Mouse (Mus musculus) limb, embryonic 10.5 days (tissue): ENCODE measurements around the gene Paics. TPM values are rescaled to one million over a fixed set of nuclear protein-coding genes. Genes with fewer than 3 reads are reported as not detected.
"Not testable (repeated sequence)": the region's sequence is repeated elsewhere in the genome, so short reads cannot be mapped to it uniquely, and the experiment has no call there.

Experiments used
- DNase-seq: peaks from one replicate; pipeline ENCODE4 v3.0.0-alpha.2; 2017; ENCODE audit warnings: low spot score
- H3K27ac ChIP-seq: fragments of 300-500 bp; sonication (generic); 2 replicates; pipeline ENCODE4 v1.5.1; 2016; ENCODE audit warnings: mild to moderate bottlenecking
- H3K27me3 ChIP-seq: fragments of 300-500 bp; sonication (generic); 2 replicates; pipeline ENCODE4 v1.6.1; 2016; ENCODE audit warnings: low read depth, mild to moderate bottlenecking; ENCODE audit not compliant: poor library complexity, severe bottlenecking
- H3K36me3 ChIP-seq: fragments of 300-500 bp; sonication (generic); 2 replicates; pipeline ENCODE4 v1.6.1; 2016; ENCODE audit warnings: mild to moderate bottlenecking, moderate library complexity
- H3K4me1 ChIP-seq: fragments of 300-500 bp; sonication (generic); 2 replicates; pipeline ENCODE4 v1.6.1; 2016
- H3K4me3 ChIP-seq: fragments of 300-500 bp; sonication (generic); 2 replicates; pipeline ENCODE4 v1.5.1; 2016; ENCODE audit warnings: mild to moderate bottlenecking, moderate library complexity
- H3K9me3 ChIP-seq: fragments of 300-500 bp; sonication (generic); replicated peaks from 2 replicates; pipeline ENCODE4 v1.6.1; 2016; ENCODE audit warnings: mild to moderate bottlenecking
- WGBS: fragments of 180-500 bp; shearing (Covaris S2); methylation state at CpG from one replicate; pipeline ENCODE4 v1.1.7; 2016; 5-methylcytosine and 5-hydroxymethylcytosine counted together
- polyA plus RNA-seq: library from polyadenylated mRNA; unstranded; fragments of >200 nt; fragmentation: Nextera tagmentation; extraction: Ambion mirVana; gene quantifications from 2 replicates; pipeline ENCODE4 v1.2.1, GENCODE M21; 2016

The Paics gene
- polyA plus RNA-seq: 508 and 515 TPM in 2 replicates

DNA sequence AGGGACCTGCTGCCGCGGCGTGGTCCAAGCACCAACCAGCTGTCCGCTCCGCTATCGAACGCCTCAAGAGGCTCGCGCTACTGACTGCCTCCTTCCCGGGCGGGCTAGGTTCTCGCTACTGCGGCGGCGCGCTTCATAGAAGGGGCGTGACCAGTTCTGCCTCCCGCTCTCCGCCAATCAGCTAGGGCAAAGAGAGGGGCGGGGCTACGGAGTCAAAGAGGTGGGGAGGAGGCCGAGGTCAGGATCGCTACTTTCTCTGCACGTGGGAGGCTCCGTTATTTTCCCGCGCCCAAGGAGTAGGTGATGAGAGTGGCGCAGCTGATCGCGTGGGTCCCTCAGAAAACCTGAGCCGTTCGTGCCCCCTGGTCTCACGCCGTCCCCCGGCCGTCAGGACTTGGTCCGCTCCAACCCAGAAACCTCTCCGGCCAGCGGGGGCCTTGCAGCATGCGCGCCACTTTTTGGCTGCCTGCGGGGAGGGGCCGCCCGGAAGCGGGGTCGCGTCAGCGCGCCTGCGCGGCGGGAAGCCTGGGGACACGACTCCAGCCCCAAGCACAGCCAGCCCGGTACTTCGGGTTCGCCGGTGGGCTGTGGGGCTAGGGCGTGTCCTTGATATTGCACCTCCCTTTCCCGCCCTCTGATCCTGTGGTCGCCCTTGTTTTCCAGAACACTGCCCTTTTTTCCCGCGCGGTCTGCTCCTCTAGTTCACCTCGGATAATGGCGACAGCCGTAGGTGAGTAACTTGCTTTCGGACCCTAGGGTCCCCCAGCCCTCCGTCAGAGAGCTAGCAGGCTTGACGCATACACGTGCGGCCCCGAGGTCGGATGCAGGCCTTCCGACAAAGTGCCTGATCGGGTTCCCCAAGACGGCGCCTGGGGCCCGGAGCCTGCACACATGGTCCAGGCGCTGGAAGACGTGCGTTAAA is at the start of gene Paics, which contains the start of gene Ppat:
Gene Paics (plus strand): TSS at position 202 of the 922 bp plus-strand sequence.
Gene Ppat (minus strand): TSS at position 473 of the 922 bp plus-strand sequence.
- peak within 1 kb of the TSS; percentile 93 for H3K27ac ChIP-seq
- peaks cover 43% of the 10 kb centered on the region for H3K4me1 ChIP-seq
- peak; percentile 97 for DNase-seq
- H3K4me3 ChIP-seq: peak within 1 kb of the TSS; percentile 85
- no peaks in the 10 kb centered on the region for H3K27me3 ChIP-seq
- under 1% methylated on average over 81 of the region's 81 CpGs for WGBS
- H3K9me3 ChIP-seq: no peaks in the 10 kb centered on the region
- peaks cover 62% of the 10 kb centered on the region for H3K36me3 ChIP-seq

DNA sequence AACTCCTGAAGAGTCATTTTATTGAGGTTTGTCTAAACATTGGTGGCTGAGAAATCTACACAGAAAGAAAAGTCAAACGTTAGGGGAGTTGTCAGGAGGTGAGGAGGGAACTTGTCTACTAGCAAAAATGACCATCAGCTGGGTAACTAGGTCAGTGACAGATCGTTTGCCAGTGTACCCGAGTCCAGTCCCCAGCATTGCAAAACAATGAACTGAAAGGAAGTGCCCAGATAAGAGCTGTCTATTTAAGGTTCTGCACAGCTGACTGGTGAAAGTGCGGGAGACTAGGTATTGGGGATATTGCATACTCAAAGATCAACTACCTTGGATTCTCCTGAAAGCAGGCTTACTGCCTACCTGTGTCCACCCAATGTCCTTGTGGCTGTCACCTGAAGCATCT is 49.0 kb upstream of the Paics start:
- no peak overlapping the region for H3K27ac ChIP-seq
- no peak for DNase-seq
- WGBS: 89% methylated on average over 4 of the region's 4 CpGs
- H3K4me3 ChIP-seq: no peak overlapping the region
- H3K4me1 ChIP-seq: peaks cover 7% of the 10 kb centered on the region; the same call in 1 of the 2 replicates
- peaks cover 12% of the 10 kb centered on the region; the same call in 1 of the 2 replicates for H3K36me3 ChIP-seq
- no peaks in the 10 kb centered on the region for H3K27me3 ChIP-seq
- H3K9me3 ChIP-seq: no peaks in the 10 kb centered on the region

DNA sequence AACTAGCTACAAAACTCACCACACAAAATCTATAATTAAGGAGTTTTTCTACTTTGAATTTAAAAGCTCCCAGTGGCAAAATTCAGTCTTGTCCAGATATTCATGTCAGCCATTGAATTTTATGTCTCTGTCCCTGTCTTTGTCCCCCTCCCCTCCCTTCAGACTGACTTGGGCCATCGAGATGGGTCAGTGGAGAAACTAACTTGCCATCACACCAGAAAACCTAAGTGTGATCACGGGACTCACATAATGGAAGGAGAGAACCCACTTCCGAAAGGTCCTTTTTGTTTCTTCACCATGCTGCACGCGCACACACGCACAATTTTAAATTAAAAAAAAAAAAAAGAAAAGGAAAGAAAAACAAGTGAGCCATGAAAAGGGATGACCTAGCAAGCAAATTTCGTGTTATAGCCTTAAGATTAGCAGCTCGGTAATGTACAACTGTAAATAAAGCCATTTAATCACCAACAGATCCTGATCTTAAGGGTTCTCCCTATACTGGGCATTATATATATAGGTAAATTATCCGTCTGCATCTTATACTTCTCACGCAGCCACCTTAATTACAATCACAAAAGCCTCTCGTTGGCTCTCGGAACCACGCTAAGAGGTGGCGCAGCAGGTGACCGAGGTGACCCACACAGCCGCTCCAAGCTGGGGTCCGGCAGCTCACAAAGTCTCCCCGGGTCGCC is 46.2 kb upstream of the Paics start:
- Histone ChIP-seq H3K27ac (peak overlapping the region; percentile 90), H3K27me3 (no peaks in the 10 kb centered on the region), H3K36me3 (peaks cover 8% of the 10 kb centered on the region), H3K4me1 (peaks cover 7% of the 10 kb centered on the region; the same call in 1 of the 2 replicates), H3K4me3 (peak overlapping the region; percentile 63), H3K9me3 (no peaks in the 10 kb centered on the region)
- DNase-seq: no peak
- 4% methylated on average over 19 of the region's 19 CpGs for WGBS

DNA sequence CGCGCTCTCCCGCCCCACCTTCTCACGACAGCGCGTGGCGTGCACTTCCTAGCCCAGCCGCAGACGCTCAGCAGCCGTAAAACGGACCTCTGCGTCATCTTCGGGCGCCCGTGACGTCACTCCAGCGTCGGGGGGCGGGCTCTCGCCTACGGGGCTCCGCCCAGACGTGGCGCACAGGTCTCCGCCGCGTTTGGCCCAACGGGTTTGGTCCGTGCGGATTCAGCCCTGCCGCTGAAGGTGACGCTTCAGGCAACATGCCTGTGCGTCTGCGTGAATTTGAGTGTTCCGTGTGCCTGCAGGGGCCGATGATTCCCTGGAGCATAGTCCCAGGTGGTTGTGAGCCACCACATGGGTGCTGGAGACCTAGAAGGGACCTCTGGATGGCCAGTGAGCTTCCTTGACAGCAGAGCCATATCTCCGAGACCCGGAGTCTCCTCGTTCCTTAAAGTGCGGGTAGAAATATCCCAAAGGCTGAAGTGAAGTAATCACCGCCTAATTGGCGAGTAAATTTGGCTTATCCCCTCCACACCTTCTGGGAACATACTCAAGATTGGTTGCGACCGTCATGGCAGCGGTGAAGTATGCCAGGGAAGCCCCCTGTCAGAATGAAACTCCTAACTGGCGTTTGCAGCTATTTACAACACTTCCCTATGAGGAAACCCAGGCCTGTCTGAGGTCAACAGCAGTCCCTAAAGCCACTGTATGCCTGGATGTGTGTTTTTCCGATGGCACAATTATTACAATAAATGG is 45.5 kb upstream of the Paics start, which contains the start of gene Aasdh:
Gene Aasdh (minus strand): TSS at position 110 of the 750 bp plus-strand sequence.
- Histone ChIP-seq H3K4me3 (peak within 1 kb of the TSS; percentile 63), H3K4me1 (peaks cover 7% of the 10 kb centered on the region; the same call in 1 of the 2 replicates), H3K27ac (peak within 1 kb of the TSS; percentile 90), H3K27me3 (no peaks in the 10 kb centered on the region), H3K36me3 (peaks cover 15% of the 10 kb centered on the region), H3K9me3 (no peaks in the 10 kb centered on the region)
- peak; percentile 100 for DNase-seq
- WGBS: under 1% methylated on average over 47 of the region's 47 CpGs

DNA sequence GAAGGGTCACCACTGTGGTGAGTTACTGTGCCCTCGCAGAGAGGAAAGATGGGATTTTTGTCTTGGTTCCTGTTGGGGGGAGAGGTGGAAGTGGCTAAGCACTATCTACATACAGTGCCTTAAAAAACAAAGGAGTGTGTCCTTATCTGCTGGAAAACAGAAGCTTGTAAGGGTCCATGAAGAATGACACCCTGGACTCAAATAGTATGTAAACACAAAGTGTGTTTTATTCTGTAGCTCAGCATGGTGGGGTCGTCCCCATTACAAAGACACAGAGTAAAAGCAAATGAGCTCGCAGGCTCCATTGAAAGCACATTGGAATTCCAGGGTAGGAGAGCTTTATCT is 45.0 kb upstream of the Paics start:
- H3K4me3 ChIP-seq: peak overlapping the region; percentile 63
- peaks cover 15% of the 10 kb centered on the region for H3K36me3 ChIP-seq
- no peaks in the 10 kb centered on the region for H3K9me3 ChIP-seq
- peaks cover 7% of the 10 kb centered on the region; the same call in 1 of the 2 replicates for H3K4me1 ChIP-seq
- H3K27me3 ChIP-seq: no peaks in the 10 kb centered on the region
- DNase-seq: no peak
- H3K27ac ChIP-seq: peak overlapping the region; percentile 90
- 54% methylated on average over 3 of the region's 3 CpGs for WGBS

DNA sequence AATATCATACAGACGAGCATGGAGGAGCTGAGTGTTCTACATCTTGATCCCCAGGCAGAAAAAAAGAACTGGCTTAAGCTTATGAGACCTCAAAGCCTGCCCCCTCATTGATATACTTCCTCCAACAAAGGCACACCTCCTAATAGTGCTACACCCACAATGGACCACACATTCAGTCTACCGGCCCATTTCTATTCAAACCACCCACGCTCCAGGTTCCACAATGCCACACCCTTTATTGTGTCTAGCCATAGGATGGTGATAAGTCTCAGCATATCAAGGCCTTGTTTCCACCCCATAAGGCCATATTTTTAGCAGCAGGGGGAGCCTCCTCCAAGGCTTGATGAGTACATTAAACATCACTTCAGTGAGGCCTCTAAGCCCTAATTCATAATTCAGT is 40.3 kb upstream of the Paics start:
- 90% methylated on average over 3 of the region's 3 CpGs for WGBS
- H3K9me3 ChIP-seq: no peaks in the 10 kb centered on the region

DNA sequence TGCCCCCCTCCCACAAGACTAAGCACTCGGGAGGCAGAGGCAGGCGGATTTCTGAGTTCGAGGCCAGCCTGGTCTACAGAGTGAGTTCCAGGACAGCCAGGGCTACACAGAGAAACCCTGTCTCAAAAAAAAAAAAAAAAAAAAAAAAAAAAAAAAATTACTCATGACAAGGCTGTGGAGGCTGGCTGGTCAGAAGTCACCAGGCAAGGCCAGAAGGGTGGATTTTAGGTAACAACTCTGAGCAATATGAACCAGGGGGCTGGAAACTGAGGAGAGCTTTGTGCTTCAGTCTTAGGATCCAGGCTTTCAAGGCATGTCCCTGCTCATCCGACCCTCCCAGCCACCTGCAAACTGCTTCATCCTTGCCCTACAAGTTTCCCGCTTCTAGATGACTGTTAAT is 38.6 kb upstream of the Paics start:
- not testable (repeated sequence) for H3K27me3 ChIP-seq, H3K4me3 ChIP-seq, H3K9me3 ChIP-seq, DNase-seq, H3K4me1 ChIP-seq, H3K27ac ChIP-seq
- WGBS: 91% methylated on average over 5 of the region's 5 CpGs
- peaks cover 64% of the 10 kb centered on the region for H3K36me3 ChIP-seq

More for the DNA sequence above, 40.3 kb upstream of the Paics start:
- H3K4me3 ChIP-seq: no peak overlapping the region
- no peak for DNase-seq
- H3K4me1 ChIP-seq: peaks cover 6% of the 10 kb centered on the region; the same call in 1 of the 2 replicates
- no peaks in the 10 kb centered on the region for H3K27me3 ChIP-seq
- peaks cover 47% of the 10 kb centered on the region for H3K36me3 ChIP-seq
- no peak overlapping the region for H3K27ac ChIP-seq

DNA sequence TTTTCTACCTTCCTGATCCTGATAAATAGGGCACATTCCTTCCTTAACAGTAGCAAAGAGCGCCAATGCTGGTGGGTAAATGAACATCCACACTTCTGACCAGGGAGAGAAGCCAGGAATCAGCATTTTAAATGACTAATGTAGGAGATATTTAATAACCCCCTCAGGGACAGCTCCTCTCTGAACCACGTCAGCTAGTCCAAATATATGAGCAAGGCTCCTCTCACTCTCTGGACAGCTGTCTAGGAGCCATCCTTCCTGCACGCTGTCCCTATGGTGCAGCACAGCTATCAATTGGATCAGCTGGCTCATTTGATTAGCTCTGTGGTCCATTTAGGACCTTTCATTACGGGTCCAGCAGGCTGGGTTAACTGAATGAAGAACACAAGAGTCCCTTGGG is 28.3 kb upstream of the Paics start:
- Histone ChIP-seq H3K4me3 (no peak overlapping the region), H3K9me3 (no peaks in the 10 kb centered on the region), H3K27ac (no peak overlapping the region), H3K4me1 (no peaks in the 10 kb centered on the region), H3K27me3 (no peaks in the 10 kb centered on the region), H3K36me3 (peaks cover 100% of the 10 kb centered on the region)
- WGBS: 91% methylated on average over 4 of the region's 4 CpGs
- DNase-seq: no peak

DNA sequence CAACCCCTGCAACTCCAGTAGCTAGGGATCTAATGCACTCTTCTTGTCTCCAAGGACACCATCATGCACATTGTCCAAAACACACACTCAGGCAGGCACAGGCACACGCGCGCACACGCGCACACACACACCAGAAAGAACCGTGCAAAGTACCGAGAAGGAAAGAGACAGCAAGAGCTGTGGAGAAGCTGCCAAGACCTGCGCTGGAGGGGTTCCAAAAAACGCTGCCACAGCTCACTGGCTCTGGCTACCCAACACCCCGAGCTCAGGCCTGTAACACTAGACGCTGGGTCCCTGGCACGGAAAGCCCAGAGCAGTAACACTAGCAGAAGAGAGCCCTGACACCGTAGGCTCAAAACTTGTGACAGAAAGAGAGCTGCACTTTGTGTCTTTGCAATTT is 27.7 kb upstream of the Paics start:
- Histone ChIP-seq H3K9me3 (no peaks in the 10 kb centered on the region), H3K36me3 (peaks cover 100% of the 10 kb centered on the region), H3K4me3 (no peak overlapping the region), H3K4me1 (no peaks in the 10 kb centered on the region), H3K27ac (no peak overlapping the region), H3K27me3 (no peaks in the 10 kb centered on the region)
- 96% methylated on average over 13 of the region's 13 CpGs for WGBS
- no peak for DNase-seq

DNA sequence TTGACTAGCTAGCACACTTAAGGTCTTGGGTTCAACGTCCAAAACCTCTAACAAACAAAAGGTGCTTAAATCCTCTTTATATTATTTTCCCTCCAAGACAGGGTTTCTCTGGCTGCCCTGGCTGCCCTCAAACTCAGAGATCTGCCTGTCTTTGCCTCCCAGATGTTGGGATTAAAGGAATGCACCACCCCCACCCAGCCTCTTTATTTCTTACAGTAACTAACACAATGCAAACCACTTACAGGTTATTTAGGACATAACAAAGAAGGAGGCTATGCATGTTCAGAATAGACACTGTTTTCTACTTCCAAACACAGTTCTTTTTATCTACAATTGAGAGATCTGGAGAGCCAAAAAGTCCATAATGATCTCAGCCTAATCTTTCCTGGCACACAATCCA is 26.8 kb upstream of the Paics start:
- Histone ChIP-seq H3K4me1 (peaks cover 2% of the 10 kb centered on the region; the same call in 1 of the 2 replicates), H3K4me3 (no peak overlapping the region), H3K9me3 (no peaks in the 10 kb centered on the region), H3K27me3 (no peaks in the 10 kb centered on the region), H3K36me3 (peaks cover 98% of the 10 kb centered on the region), H3K27ac (no peak overlapping the region)
- no peak for DNase-seq
- WGBS: 87% methylated on average over 1 of the region's 1 CpGs

DNA sequence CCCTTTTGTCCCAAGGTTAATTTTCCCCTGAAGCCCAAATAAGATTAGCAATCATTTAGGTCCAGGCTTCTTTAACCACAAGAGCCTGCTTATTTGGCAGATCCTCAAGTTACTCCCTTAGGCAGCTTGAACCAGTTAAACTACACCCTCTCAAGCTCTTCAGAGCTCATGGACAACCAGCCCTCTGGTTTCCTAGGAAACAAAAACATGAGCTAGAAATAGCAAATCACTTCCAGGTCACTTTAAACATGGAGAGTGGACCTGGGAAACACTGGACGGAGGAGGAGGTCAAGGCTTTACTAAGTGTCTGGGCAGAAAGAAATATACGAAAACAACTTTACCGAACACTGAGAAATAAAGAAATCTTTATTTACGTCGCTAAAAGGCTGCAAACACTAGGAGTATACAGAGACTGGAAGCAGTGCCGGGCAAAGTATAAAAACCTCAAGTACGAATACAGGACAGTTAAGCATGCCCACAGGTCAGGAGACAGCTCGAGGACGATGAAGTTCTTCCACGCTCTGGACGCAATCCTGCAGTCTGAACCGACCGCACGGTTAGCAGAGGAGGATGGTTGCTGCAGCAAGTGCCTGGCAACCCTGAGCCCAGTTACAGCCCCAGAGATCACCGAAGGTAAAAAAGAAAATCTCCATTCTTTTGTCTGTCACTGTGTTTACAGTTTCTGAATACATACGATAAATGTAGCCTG is 22.8 kb upstream of the Paics start:
- H3K27ac ChIP-seq: no peak overlapping the region
- H3K36me3 ChIP-seq: peaks cover 60% of the 10 kb centered on the region
- DNase-seq: no peak
- WGBS: 89% methylated on average over 16 of the region's 16 CpGs
- peaks cover 7% of the 10 kb centered on the region; the same call in 1 of the 2 replicates for H3K4me1 ChIP-seq
- no peaks in the 10 kb centered on the region for H3K9me3 ChIP-seq
- no peak overlapping the region for H3K4me3 ChIP-seq
- H3K27me3 ChIP-seq: no peaks in the 10 kb centered on the region
